Mouse (Mus musculus) adrenal gland, adult 2 months (tissue): ENCODE data around the gene Fbxo3. TPM values are rescaled to one million over a fixed set of nuclear protein-coding genes. Genes with fewer than 3 reads are reported as not detected.
"Not testable (repeated sequence)": the region's sequence is repeated elsewhere in the genome, so short reads cannot be mapped to it uniquely, and the experiment has no call there.

Source experiments
- DNase-seq: peaks from one replicate; pipeline ENCODE4 v3.0.0; 2021
- polyA plus RNA-seq: library from polyadenylated mRNA; depleted of rRNA; stranded (reverse); fragments of >200 nt; gene quantifications from 2 replicates; pipeline ENCODE4 v1.2.3, GENCODE M21; 2012; rRNA removed
- total RNA-seq, 2 experiments: library from RNA; stranded (reverse); gene quantifications; 2 replicates each; pipeline ENCODE4 v1.2.3; 2021

Fbxo3 gene
- total and polyA plus RNA-seq, 3 experiments = 12.8 to 77.9 (median 66.3) TPM

GRCm38 (mm10) chr2:104096256-104096655, 68.7 kb downstream of the Fbxo3 start:
- DNase-seq = no peak

GRCm38 (mm10) chr2:104096796-104097195, 69.3 kb downstream of the Fbxo3 start:
- DNase-seq = not testable (repeated sequence)

- not testable (repeated sequence) for DNase-seq
These were observed 69.9 kb downstream of the Fbxo3 start for GRCm38 (mm10) chr2:104097396-104097795.

GRCm38 (mm10) chr2:104098529-104099230, 71.2 kb downstream of the Fbxo3 start:
- no peak for DNase-seq

GRCm38 (mm10) chr2:104099231-104099585, 71.7 kb downstream of the Fbxo3 start:
- no peak for DNase-seq

GRCm38 (mm10) chr2:104099946-104100345, 72.4 kb downstream of the Fbxo3 start:
- DNase-seq = no peak

- no peak for DNase-seq
These were observed 77.3 kb downstream of the Fbxo3 start for GRCm38 (mm10) chr2:104104800-104105199.

- DNase-seq = not testable (repeated sequence)
These were observed 81.5 kb downstream of the Fbxo3 start for GRCm38 (mm10) chr2:104109021-104109420.

GRCm38 (mm10) chr2:104109528-104109927, 82.0 kb downstream of the Fbxo3 start:
- DNase-seq = no peak

GRCm38 (mm10) chr2:104110031-104110430, 82.5 kb downstream of the Fbxo3 start:
- DNase-seq = no peak

GRCm38 (mm10) chr2:104111170-104111797, 83.8 kb downstream of the Fbxo3 start:
- DNase-seq = not testable (repeated sequence)

Other genes with a start within 250 kb of the Fbxo3 start
- 100 to 1,000 TPM; 356 to 495 TPM for gene Caprin1, start 230.1 kb upstream of the Fbxo3 start, total RNA-seq
- 224 and 272 TPM in 2 replicates for gene Caprin1, start 230.1 kb upstream of the Fbxo3 start, polyA plus RNA-seq
- 10 to 100 TPM; 19.1 to 31.8 TPM for gene Lmo2, start 69.7 kb upstream of the Fbxo3 start, total RNA-seq
- 24.0 and 26.7 TPM in 2 replicates for gene Lmo2, start 69.7 kb upstream of the Fbxo3 start, polyA plus RNA-seq
- not detected for gene 4931422A03Rik, start 640 bp downstream of the Fbxo3 start, total RNA-seq
- gene 4931422A03Rik, start 640 bp downstream of the Fbxo3 start, polyA plus RNA-seq = not detected in 2 replicates
- under 1 TPM; 0.17 to 0.49 TPM for gene Gm10912, start 38.1 kb downstream of the Fbxo3 start, total RNA-seq
- gene Gm10912, start 38.1 kb downstream of the Fbxo3 start, polyA plus RNA-seq = 0.13 and 0.24 TPM in 2 replicates
- gene Gm10799, start 40.8 kb downstream of the Fbxo3 start, total RNA-seq = not detected
- gene Gm10799, start 40.8 kb downstream of the Fbxo3 start, polyA plus RNA-seq = not detected in 2 replicates
- gene Cd59b, start 42.1 kb downstream of the Fbxo3 start, total RNA-seq = 10 to 100 TPM; 10.5 to 12.5 TPM
- gene Cd59b, start 42.1 kb downstream of the Fbxo3 start, polyA plus RNA-seq = 7.8 and 10.6 TPM in 2 replicates
- gene Cd59a, start 68.1 kb downstream of the Fbxo3 start, total RNA-seq = 100 to 1,000 TPM; 113 to 117 TPM
- gene Cd59a, start 68.1 kb downstream of the Fbxo3 start, polyA plus RNA-seq = 24.5 and 30.9 TPM in 2 replicates
- gene A930018P22Rik, start 95.0 kb downstream of the Fbxo3 start, total RNA-seq = 1 to 10 TPM in 1 of 2 experiments, under 1 TPM in 1; 0.73 to 1.6 TPM
- 1.8 and 3.3 TPM in 2 replicates for gene A930018P22Rik, start 95.0 kb downstream of the Fbxo3 start, polyA plus RNA-seq